Mouse (Mus musculus) layer of hippocampus, adult 2 months (tissue): Measurements from ENCODE around the gene Fam131a. TPM values are rescaled to one million over a fixed set of nuclear protein-coding genes. Genes with fewer than 3 reads are reported as not detected.
"Not testable (repeated sequence)": the region's sequence is repeated elsewhere in the genome, so short reads cannot be mapped to it uniquely, and the experiment has no call there.

Source experiments
- DNase-seq, 2 experiments: peaks; one replicate each; pipeline ENCODE4 v3.0.0; 2022; ENCODE audit warnings: low spot score in 2 of 2
- H3K27ac ChIP-seq: fragments of 200-600 bp; 2 replicates; pipeline ENCODE4 v1.8.1; 2022
- H3K4me3 ChIP-seq: fragments of 200-600 bp; 2 replicates; pipeline ENCODE4 v1.8.1; 2022; ENCODE audit warnings: mild to moderate bottlenecking
- CTCF ChIP-seq: fragments of 200-600 bp; conservative IDR thresholded peaks from 2 replicates; pipeline ENCODE4 v1.8.1; 2022; ENCODE audit warnings: antibody characterized with exemption, mild to moderate bottlenecking, moderate library complexity
- long read RNA-seq, 2 experiments: library from polyadenylated mRNA; stranded (forward); transcript quantifications; one replicate each; pipeline ENCODE4 v2.0.0; 2021; ENCODE audit warnings: borderline mapping rate in 2 of 2
- total RNA-seq, 2 experiments: library from RNA; stranded (reverse); gene quantifications; 2 replicates each; pipeline ENCODE4 v1.2.3; 2021

The Fam131a gene
- total RNA-seq, result 100 to 1,000 TPM; 450 to 457 TPM
- long read RNA-seq, experiment 1, transcript Fam131a-201 (6 exons, 2,432 nt), result major isoform, 188 of 431 reads
- long read RNA-seq, experiment 1, transcript Fam131a-203 (5 exons, 803 nt), result minor isoform, 7 of 431 reads
- long read RNA-seq, experiment 1, transcript Fam131a-205 (7 exons, 962 nt), result minor isoform, 16 of 431 reads
- long read RNA-seq, experiment 1, partial matches to known transcripts, result 208 of 431 reads
- long read RNA-seq, experiment 1, other reads (novel, unspliced or antisense), result 12 of 431 reads
- long read RNA-seq, experiment 2, transcript Fam131a-205 (7 exons, 962 nt), result minor isoform, 28 of 557 reads
- long read RNA-seq, experiment 2, transcript Fam131a-201 (6 exons, 2,432 nt), result major isoform, 298 of 557 reads
- long read RNA-seq, experiment 2, partial matches to known transcripts, result 158 of 557 reads
- long read RNA-seq, experiment 2, other reads (novel, unspliced or antisense), result 69 of 557 reads

GRCm38 (mm10) chr16:20693111-20693701 lies at the start of gene Fam131a:
Fam131a (plus strand) TSS chr16:20693241.
- peak within 1 kb of the TSS; percentile 98 for H3K27ac ChIP-seq
- TF ChIP-seq CTCF, result no peak
- peak within 1 kb of the TSS; percentile 79 for H3K4me3 ChIP-seq
- peak; percentile 96 to 97 for DNase-seq

- Histone ChIP-seq H3K4me3 (no peak overlapping the region), H3K27ac (no peak overlapping the region)
- no peak for DNase-seq
- no peak for TF ChIP-seq CTCF
Observed at GRCm38 (mm10) chr16:20643911-20644310, 49.1 kb upstream of the Fam131a start.

GRCm38 (mm10) chr16:20651076-20651946 lies 41.7 kb upstream of the Fam131a start, which contains the start of gene Psmd2:
Psmd2 (plus strand) TSS chr16:20651652.
- peak; percentile 96 to 97 for DNase-seq
- peak; percentile 41 for TF ChIP-seq CTCF
- Histone ChIP-seq H3K4me3 (peak within 1 kb of the TSS; percentile 73), H3K27ac (peak within 1 kb of the TSS; percentile 92)

GRCm38 (mm10) chr16:20651947-20652310 lies 41.1 kb upstream of the Fam131a start:
- Histone ChIP-seq H3K27ac (peak overlapping the region; percentile 92), H3K4me3 (peak overlapping the region; percentile 73)
- TF ChIP-seq CTCF, result no peak

GRCm38 (mm10) chr16:20653315-20653714 lies 39.7 kb upstream of the Fam131a start:
- H3K27ac ChIP-seq, result no peak overlapping the region
- H3K4me3 ChIP-seq, result peak overlapping the region; percentile 73; the same call in 1 of the 2 replicates
- peak; percentile 63 for TF ChIP-seq CTCF
- no peak for DNase-seq

More at GRCm38 (mm10) chr16:20651947-20652310, 41.1 kb upstream of the Fam131a start:
- no peak for DNase-seq

GRCm38 (mm10) chr16:20657661-20658060 lies 35.4 kb upstream of the Fam131a start:
- no peak for TF ChIP-seq CTCF
- Histone ChIP-seq H3K27ac (no peak overlapping the region), H3K4me3 (no peak overlapping the region)
- DNase-seq, result no peak

- not testable (repeated sequence) for DNase-seq, H3K27ac ChIP-seq, H3K4me3 ChIP-seq
Observed at GRCm38 (mm10) chr16:20668013-20668412, 25.0 kb upstream of the Fam131a start, which contains the start of gene Eif4g1. Eif4g1 (plus strand) TSS chr16:20668313.

- no peak for TF ChIP-seq CTCF
- DNase-seq, result no peak
- H3K4me3 ChIP-seq, result no peak overlapping the region
- H3K27ac ChIP-seq, result no peak overlapping the region
Observed at GRCm38 (mm10) chr16:20670291-20670690, 22.8 kb upstream of the Fam131a start.

GRCm38 (mm10) chr16:20671886-20672285 lies 21.2 kb upstream of the Fam131a start:
- peak overlapping the region; percentile 86; the same call in 1 of the 2 replicates for H3K27ac ChIP-seq
- DNase-seq, result no peak
- TF ChIP-seq CTCF, result no peak
- peak overlapping the region; percentile 84 for H3K4me3 ChIP-seq

- TF ChIP-seq CTCF, result no peak
- Histone ChIP-seq H3K4me3 (peak overlapping the region; percentile 84), H3K27ac (peak overlapping the region; percentile 86)
- peak; percentile 95 to 96 for DNase-seq
Observed at GRCm38 (mm10) chr16:20672500-20672902, 20.5 kb upstream of the Fam131a start.

- no peak for TF ChIP-seq CTCF
- no peak for DNase-seq
- Histone ChIP-seq H3K27ac (peak overlapping the region; percentile 86), H3K4me3 (peak overlapping the region; percentile 84)
Observed at GRCm38 (mm10) chr16:20672965-20673705, 19.9 kb upstream of the Fam131a start.
